Mouse (Mus musculus): ENCODE measurements around the gene Olfr508. TPM values are rescaled to one million over a fixed set of nuclear protein-coding genes. Genes with fewer than 3 reads are reported as not detected.
"Not testable (repeated sequence)": the region's sequence is repeated elsewhere in the genome, so short reads cannot be mapped to it uniquely, and the experiment has no call there.

Gene Olfr508
- polyA plus RNA-seq (2015; fragmentation: Nextera tagmentation; extraction: Ambion mirVana): not detected in 2 replicates

DNA sequence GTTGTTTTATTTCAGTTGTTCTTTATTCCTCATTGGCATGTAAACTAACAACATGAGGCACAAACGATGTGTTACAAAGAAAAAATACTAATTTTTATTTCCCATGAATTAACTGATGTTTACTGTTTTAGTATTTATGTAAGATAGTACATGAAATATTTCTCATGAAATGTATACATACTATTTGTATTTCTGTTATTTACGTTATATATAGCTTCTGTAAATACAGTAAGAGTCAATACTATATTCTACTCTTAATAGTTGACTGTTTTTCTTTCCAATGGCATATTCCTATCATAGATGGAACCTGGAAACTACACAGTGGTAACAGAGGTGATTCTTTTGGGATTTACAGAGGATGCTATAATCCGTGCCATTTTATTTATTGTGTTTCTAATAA is at the start of gene Olfr508:
Gene Olfr508 (plus strand): TSS at position 301 of the 400 bp plus-strand sequence.
- no peaks in the 10 kb centered on the region for H3K4me1 ChIP-seq (ENCODE audit: control insufficient read depth, insufficient read depth, low read length)
- H3K27ac ChIP-seq (ENCODE audit: low read length): no peak within 1 kb of the TSS
- no peak within 1 kb of the TSS for H3K4me3 ChIP-seq (replicated peaks; ENCODE audit: low read length)
- H3K9ac ChIP-seq (ENCODE audit: low read length): no peak within 1 kb of the TSS
- ATAC-seq (ENCODE audit: insufficient read depth, low FRiP score): no peak
- no peaks in the 10 kb centered on the region for H3K27me3 ChIP-seq (ENCODE audit: control insufficient read depth, insufficient read depth, low read length)
- 82% methylated on average over 3 of the region's 3 CpGs for WGBS
- H3K9me3 ChIP-seq (replicated peaks; ENCODE audit: control insufficient read depth, low read length): no peaks in the 10 kb centered on the region
- H3K36me3 ChIP-seq (ENCODE audit: control insufficient read depth, insufficient read depth, low read length): no peaks in the 10 kb centered on the region
- H3K4me2 ChIP-seq (ENCODE audit: low read depth, low read length): no peak within 1 kb of the TSS

DNA sequence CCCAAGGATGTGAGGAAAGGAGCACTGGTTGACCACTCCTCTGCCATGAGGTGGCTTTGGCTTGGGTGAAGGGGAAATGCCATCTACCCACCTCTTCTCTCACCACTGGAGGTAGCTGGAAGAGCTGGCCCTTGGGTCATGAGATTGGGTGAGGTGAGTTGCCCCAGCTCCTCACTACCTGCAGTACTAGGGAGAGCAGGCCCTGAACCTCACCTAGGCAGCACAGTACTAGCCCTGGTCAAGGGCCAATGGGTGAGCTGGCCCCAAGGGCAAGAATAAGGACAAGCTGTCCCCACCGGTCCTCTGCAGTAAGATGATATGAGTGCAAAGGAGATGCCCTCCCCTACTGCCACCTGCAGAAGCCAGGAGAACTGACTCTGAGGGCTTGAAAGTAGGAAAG is 40.0 kb upstream of the Olfr508 start:
- H3K27ac ChIP-seq (ENCODE audit: low read length): no peak overlapping the region
- no peaks in the 10 kb centered on the region for H3K4me1 ChIP-seq (ENCODE audit: control insufficient read depth, insufficient read depth, low read length)
- H3K4me3 ChIP-seq (replicated peaks; ENCODE audit: low read length): no peak overlapping the region
- ATAC-seq (ENCODE audit: insufficient read depth, low FRiP score): no peak; the same call in 1 of the 2 replicates
- no peak overlapping the region for H3K9ac ChIP-seq (ENCODE audit: low read length)
- no peaks in the 10 kb centered on the region for H3K36me3 ChIP-seq (ENCODE audit: control insufficient read depth, insufficient read depth, low read length)
- no peak overlapping the region for H3K4me2 ChIP-seq (ENCODE audit: low read depth, low read length)
- WGBS: 100% methylated on average over 1 of the region's 1 CpGs
- no peaks in the 10 kb centered on the region for H3K27me3 ChIP-seq (ENCODE audit: control insufficient read depth, insufficient read depth, low read length)
- no peaks in the 10 kb centered on the region for H3K9me3 ChIP-seq (replicated peaks; ENCODE audit: control insufficient read depth, low read length)

DNA sequence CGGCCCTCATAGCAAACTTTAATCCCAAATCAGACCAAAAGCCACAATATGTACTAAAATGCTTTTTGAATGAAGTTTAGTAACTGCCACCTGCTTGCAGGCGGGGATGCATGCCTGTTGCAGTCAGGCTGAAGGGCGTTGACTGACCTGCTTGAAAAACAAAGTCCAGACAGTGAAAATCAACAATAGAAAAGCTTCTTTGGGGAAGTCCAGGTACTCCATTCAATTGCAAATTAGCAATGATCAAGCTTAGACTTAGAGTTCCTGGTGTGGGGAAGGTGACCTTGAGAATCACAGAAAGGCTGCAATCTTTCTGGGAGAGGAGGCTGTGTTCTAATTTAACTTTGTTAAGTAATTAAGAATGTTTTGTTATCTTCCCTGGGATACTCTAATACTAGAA is 27.9 kb upstream of the Olfr508 start:
- H3K4me3 ChIP-seq (replicated peaks; ENCODE audit: low read length); ATAC-seq (ENCODE audit: insufficient read depth, low FRiP score); H3K4me2 ChIP-seq (ENCODE audit: low read depth, low read length); H3K9ac ChIP-seq (ENCODE audit: low read length); H3K9me3 ChIP-seq (replicated peaks; ENCODE audit: control insufficient read depth, low read length); H3K27ac ChIP-seq (ENCODE audit: low read length); H3K36me3 ChIP-seq (ENCODE audit: control insufficient read depth, insufficient read depth, low read length); H3K27me3 ChIP-seq (ENCODE audit: control insufficient read depth, insufficient read depth, low read length); H3K4me1 ChIP-seq (ENCODE audit: control insufficient read depth, insufficient read depth, low read length): not testable (repeated sequence)
- 75% methylated on average over 3 of the region's 3 CpGs for WGBS

DNA sequence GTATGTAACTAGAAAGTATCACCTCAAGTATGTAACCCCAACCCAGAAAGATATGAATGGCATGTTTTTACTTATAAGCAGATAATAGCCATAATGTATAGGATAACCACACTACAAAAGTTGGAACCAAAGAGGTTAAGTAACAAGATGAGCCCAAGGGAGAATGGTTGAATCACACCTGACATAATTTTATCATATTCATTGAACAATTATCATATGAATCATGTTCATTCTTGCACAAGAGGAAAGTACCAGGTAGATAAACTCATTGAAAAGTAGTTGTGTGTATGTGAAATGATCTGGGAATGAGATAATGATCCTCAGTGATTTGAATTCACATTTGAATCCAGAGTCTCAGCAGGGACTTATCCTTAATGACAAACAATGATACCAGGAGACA is 19.3 kb upstream of the Olfr508 start, which contains the start of gene Olfr506:
Gene Olfr506 (plus strand): TSS at position 301 of the 400 bp plus-strand sequence.
- Histone ChIP-seq H3K9me3 (replicated peaks; ENCODE audit: control insufficient read depth, low read length) (no peaks in the 10 kb centered on the region), H3K27me3 (ENCODE audit: control insufficient read depth, insufficient read depth, low read length) (no peaks in the 10 kb centered on the region), H3K4me2 (ENCODE audit: low read depth, low read length) (no peak within 1 kb of the TSS), H3K4me3 (replicated peaks; ENCODE audit: low read length) (no peak within 1 kb of the TSS), H3K4me1 (ENCODE audit: control insufficient read depth, insufficient read depth, low read length) (no peaks in the 10 kb centered on the region), H3K9ac (ENCODE audit: low read length) (no peak within 1 kb of the TSS), H3K36me3 (ENCODE audit: control insufficient read depth, insufficient read depth, low read length) (no peaks in the 10 kb centered on the region), H3K27ac (ENCODE audit: low read length) (no peak within 1 kb of the TSS)
- no peak for ATAC-seq (ENCODE audit: insufficient read depth, low FRiP score)

DNA sequence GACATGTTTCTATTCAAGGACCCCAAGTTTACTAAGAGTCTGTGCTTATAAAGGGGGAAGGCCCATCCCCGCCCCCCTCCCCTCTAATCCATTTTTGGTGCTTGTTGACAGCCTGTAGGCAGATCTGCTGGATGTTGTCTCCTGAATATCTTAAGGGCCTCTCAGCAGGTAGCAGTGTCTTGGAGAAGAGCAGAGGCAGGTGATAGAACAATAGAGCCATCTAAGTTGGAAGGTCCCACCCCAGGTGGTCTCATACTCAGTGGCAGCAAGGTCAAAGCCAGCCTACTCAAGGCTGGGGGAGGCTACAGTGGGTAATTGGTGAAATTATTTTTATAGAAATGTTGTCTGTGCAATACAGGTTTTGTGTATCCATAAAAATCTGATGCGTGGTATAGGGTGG is 15.7 kb upstream of the Olfr508 start:
- no peak overlapping the region for H3K4me3 ChIP-seq (replicated peaks; ENCODE audit: low read length)
- no peaks in the 10 kb centered on the region for H3K4me1 ChIP-seq (ENCODE audit: control insufficient read depth, insufficient read depth, low read length)
- no peak for ATAC-seq (ENCODE audit: insufficient read depth, low FRiP score)
- no peak overlapping the region for H3K27ac ChIP-seq (ENCODE audit: low read length)
- 89% methylated on average over 2 of the region's 2 CpGs for WGBS
- no peaks in the 10 kb centered on the region for H3K36me3 ChIP-seq (ENCODE audit: control insufficient read depth, insufficient read depth, low read length)
- H3K9ac ChIP-seq (ENCODE audit: low read length): no peak overlapping the region
- no peak overlapping the region for H3K4me2 ChIP-seq (ENCODE audit: low read depth, low read length)
- H3K9me3 ChIP-seq (replicated peaks; ENCODE audit: control insufficient read depth, low read length): no peaks in the 10 kb centered on the region
- H3K27me3 ChIP-seq (ENCODE audit: control insufficient read depth, insufficient read depth, low read length): no peaks in the 10 kb centered on the region

DNA sequence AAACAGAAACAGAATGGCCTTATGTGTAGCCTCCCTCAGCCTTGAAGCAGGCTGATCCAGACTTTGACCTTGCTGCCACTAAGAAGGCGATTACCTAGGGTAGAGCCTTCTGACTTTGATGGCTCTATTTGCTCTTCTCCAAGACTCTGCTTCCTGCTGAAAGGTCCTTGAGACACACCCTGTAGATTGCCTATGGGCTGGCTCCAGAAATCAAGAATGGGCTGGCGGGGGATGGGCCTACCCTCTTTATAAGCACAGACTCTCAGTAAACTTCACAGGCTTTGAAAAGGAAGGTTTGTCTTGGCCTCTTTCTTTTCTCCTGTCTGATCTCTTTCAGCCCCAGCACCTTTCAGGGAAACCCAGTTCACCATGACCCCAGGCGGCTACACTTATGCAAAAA is 13.0 kb upstream of the Olfr508 start:
- not testable (repeated sequence) for H3K36me3 ChIP-seq (ENCODE audit: control insufficient read depth, insufficient read depth, low read length)
- 43% methylated on average over 3 of the region's 3 CpGs for WGBS
- peak; percentile 44; the same call in 1 of the 2 replicates for ATAC-seq (ENCODE audit: insufficient read depth, low FRiP score)

DNA sequence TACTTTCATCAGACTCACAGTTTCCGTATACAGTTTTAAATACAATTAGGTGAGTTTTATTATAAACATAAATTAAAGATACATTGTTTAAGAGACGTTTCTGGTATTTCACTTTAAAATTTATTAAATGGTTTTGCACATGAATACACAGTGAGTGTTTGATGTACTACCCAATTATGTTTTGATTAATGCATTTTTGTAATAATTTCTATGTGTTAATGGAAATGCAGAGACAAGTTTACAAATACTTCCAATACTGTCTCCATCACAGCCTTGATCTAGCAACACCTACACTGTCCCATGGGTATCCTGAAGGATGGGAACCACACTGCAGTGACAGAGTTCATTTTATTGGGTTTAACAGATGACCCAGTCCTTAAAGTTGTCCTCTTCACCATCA is 8.3 kb upstream of the Olfr508 start, which contains the start of gene Olfr507:
Gene Olfr507 (plus strand): TSS at position 301 of the 400 bp plus-strand sequence.
- 71% methylated on average over 2 of the region's 2 CpGs for WGBS
- no peak within 1 kb of the TSS for H3K4me2 ChIP-seq (ENCODE audit: low read depth, low read length)
- no peaks in the 10 kb centered on the region for H3K36me3 ChIP-seq (ENCODE audit: control insufficient read depth, insufficient read depth, low read length)
- H3K4me1 ChIP-seq (ENCODE audit: control insufficient read depth, insufficient read depth, low read length): no peaks in the 10 kb centered on the region
- ATAC-seq (ENCODE audit: insufficient read depth, low FRiP score): no peak
- H3K9me3 ChIP-seq (replicated peaks; ENCODE audit: control insufficient read depth, low read length): no peaks in the 10 kb centered on the region
- H3K27me3 ChIP-seq (ENCODE audit: control insufficient read depth, insufficient read depth, low read length): no peaks in the 10 kb centered on the region
- no peak within 1 kb of the TSS for H3K9ac ChIP-seq (ENCODE audit: low read length)
- H3K4me3 ChIP-seq (replicated peaks; ENCODE audit: low read length): no peak within 1 kb of the TSS
- no peak within 1 kb of the TSS for H3K27ac ChIP-seq (ENCODE audit: low read length)

More for the DNA sequence above, 13.0 kb upstream of the Olfr508 start:
- H3K4me2 ChIP-seq (ENCODE audit: low read depth, low read length); H3K4me1 ChIP-seq (ENCODE audit: control insufficient read depth, insufficient read depth, low read length); H3K9me3 ChIP-seq (replicated peaks; ENCODE audit: control insufficient read depth, low read length); H3K9ac ChIP-seq (ENCODE audit: low read length); H3K4me3 ChIP-seq (replicated peaks; ENCODE audit: low read length); H3K27ac ChIP-seq (ENCODE audit: low read length); H3K27me3 ChIP-seq (ENCODE audit: control insufficient read depth, insufficient read depth, low read length): not testable (repeated sequence)

DNA sequence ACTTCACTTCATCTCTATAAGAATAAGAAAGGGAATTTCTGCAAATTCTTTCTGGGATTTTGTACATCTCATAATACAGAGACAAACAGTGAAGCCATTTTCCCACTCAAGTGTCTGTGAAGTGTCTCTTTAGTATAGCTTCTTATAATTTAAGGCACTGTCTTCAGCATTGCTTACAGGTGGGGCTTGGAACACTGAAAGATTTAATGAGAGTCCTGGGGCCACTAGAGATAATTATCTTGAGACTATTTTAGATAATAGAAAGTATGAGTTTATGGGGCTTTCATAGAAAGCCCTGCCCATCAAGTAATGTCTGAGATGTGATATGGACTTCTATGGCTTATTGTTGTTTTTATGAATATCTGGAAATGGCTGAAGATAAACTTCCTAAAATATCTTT is 22.0 kb downstream of the Olfr508 start, which contains the start of gene Olfr509:
Gene Olfr509 (minus strand): TSS at position 101 of the 400 bp plus-strand sequence.
- Histone ChIP-seq H3K9me3 (replicated peaks; ENCODE audit: control insufficient read depth, low read length) (no peaks in the 10 kb centered on the region), H3K27ac (ENCODE audit: low read length) (no peak within 1 kb of the TSS), H3K4me2 (ENCODE audit: low read depth, low read length) (no peak within 1 kb of the TSS), H3K4me3 (replicated peaks; ENCODE audit: low read length) (no peak within 1 kb of the TSS), H3K36me3 (ENCODE audit: control insufficient read depth, insufficient read depth, low read length) (no peaks in the 10 kb centered on the region), H3K9ac (ENCODE audit: low read length) (no peak within 1 kb of the TSS), H3K4me1 (ENCODE audit: control insufficient read depth, insufficient read depth, low read length) (no peaks in the 10 kb centered on the region), H3K27me3 (ENCODE audit: control insufficient read depth, insufficient read depth, low read length) (no peaks in the 10 kb centered on the region)
- no peak for ATAC-seq (ENCODE audit: insufficient read depth, low FRiP score)

DNA sequence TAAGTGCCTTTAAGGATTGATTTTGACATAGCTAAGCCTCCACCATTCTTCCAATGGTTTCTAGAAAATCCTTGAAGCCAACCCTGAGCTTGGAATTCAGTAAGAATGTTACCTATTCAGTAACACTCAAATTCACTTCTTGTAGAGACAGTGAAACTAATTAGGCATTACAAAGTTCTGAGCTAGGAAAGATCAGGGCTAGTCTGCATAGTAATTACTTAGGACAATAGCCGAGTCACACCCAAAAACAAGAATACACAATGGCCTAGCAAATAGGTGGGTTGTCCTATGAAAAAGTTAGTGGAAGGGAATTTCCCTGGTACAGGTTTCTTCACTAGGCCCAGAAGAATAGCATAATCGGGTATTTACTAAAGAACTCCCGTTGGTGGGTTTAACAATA is 32.6 kb downstream of the Olfr508 start:
- H3K27me3 ChIP-seq (ENCODE audit: control insufficient read depth, insufficient read depth, low read length): no peaks in the 10 kb centered on the region
- H3K36me3 ChIP-seq (ENCODE audit: control insufficient read depth, insufficient read depth, low read length): no peaks in the 10 kb centered on the region
- H3K4me3 ChIP-seq (replicated peaks; ENCODE audit: low read length): no peak overlapping the region
- WGBS: 90% methylated on average over 3 of the region's 3 CpGs
- H3K27ac ChIP-seq (ENCODE audit: low read length): no peak overlapping the region
- H3K9ac ChIP-seq (ENCODE audit: low read length): no peak overlapping the region
- H3K9me3 ChIP-seq (replicated peaks; ENCODE audit: control insufficient read depth, low read length): no peaks in the 10 kb centered on the region
- ATAC-seq (ENCODE audit: insufficient read depth, low FRiP score): no peak
- no peaks in the 10 kb centered on the region for H3K4me1 ChIP-seq (ENCODE audit: control insufficient read depth, insufficient read depth, low read length)
- no peak overlapping the region for H3K4me2 ChIP-seq (ENCODE audit: low read depth, low read length)

DNA sequence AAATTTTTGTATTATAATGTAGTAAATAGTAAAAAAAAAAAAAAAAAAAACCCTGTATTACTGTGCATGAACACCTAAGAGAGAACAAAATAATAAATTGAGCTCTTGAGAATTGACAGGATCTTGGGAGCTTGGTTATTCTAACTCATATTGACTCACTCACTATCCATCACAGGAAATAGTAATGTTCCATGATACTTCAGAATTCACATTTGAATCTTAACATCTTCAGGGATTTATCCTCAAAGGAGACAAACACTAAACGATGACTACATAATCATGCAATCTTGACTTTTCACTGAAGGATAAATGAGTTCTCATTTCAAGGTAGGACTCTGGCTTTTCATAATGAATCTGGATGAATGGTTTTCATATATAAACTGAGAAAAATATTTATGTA is 36.3 kb downstream of the Olfr508 start, which contains the start of gene Olfr510:
Gene Olfr510 (plus strand): TSS at position 301 of the 400 bp plus-strand sequence.
- Histone ChIP-seq H3K4me1 (ENCODE audit: control insufficient read depth, insufficient read depth, low read length) (no peaks in the 10 kb centered on the region), H3K9me3 (replicated peaks; ENCODE audit: control insufficient read depth, low read length) (no peaks in the 10 kb centered on the region), H3K4me2 (ENCODE audit: low read depth, low read length) (no peak within 1 kb of the TSS), H3K27me3 (ENCODE audit: control insufficient read depth, insufficient read depth, low read length) (no peaks in the 10 kb centered on the region), H3K36me3 (ENCODE audit: control insufficient read depth, insufficient read depth, low read length) (no peaks in the 10 kb centered on the region), H3K9ac (ENCODE audit: low read length) (no peak within 1 kb of the TSS), H3K4me3 (replicated peaks; ENCODE audit: low read length) (no peak within 1 kb of the TSS), H3K27ac (ENCODE audit: low read length) (no peak within 1 kb of the TSS)
- no peak for ATAC-seq (ENCODE audit: insufficient read depth, low FRiP score)
- 91% methylated on average over 1 of the region's 1 CpGs for WGBS

All from stomach, embryonic 16.5 days (tissue).